Mouse (Mus musculus): Measurements from ENCODE around the gene Ap5b1. TPM values are rescaled to one million over a fixed set of nuclear protein-coding genes. Genes with fewer than 3 reads are reported as not detected.

The Ap5b1 gene
- polyA plus RNA-seq, 1 experiment from 2014 or later = 1.2 TPM

- Histone ChIP-seq H3K36me3 (peaks cover 68% of the 10 kb centered on the region), H3K4me1 (peaks cover 33% of the 10 kb centered on the region), H3K27ac (no peak overlapping the region), H3K9me3 (replicated peaks) (no peaks in the 10 kb centered on the region), H3K27me3 (ENCODE audit: low read depth, poor library complexity, severe bottlenecking) (no peaks in the 10 kb centered on the region), H3K4me3 (no peak overlapping the region)
- 95% methylated on average over 7 of the region's 7 CpGs for WGBS
- no peak for DNase-seq (ENCODE audit: low spot score)
Measured at GRCm38 (mm10) chr19:5605126-5605525, 37.3 kb downstream of the Ap5b1 start.

GRCm38 (mm10) chr19:5606196-5606595, 38.4 kb downstream of the Ap5b1 start:
- no peak overlapping the region for H3K4me3 ChIP-seq
- DNase-seq (ENCODE audit: low spot score) = no peak
- H3K4me1 ChIP-seq = peaks cover 40% of the 10 kb centered on the region
- H3K9me3 ChIP-seq (replicated peaks) = no peaks in the 10 kb centered on the region
- peaks cover 68% of the 10 kb centered on the region for H3K36me3 ChIP-seq
- H3K27ac ChIP-seq = no peak overlapping the region
- 91% methylated on average over 8 of the region's 8 CpGs for WGBS
- H3K27me3 ChIP-seq (ENCODE audit: low read depth, poor library complexity, severe bottlenecking) = no peaks in the 10 kb centered on the region

GRCm38 (mm10) chr19:5607705-5608410, 40.0 kb downstream of the Ap5b1 start:
- no peaks in the 10 kb centered on the region for H3K27me3 ChIP-seq (ENCODE audit: low read depth, poor library complexity, severe bottlenecking)
- WGBS = 96% methylated on average over 26 of the region's 26 CpGs

GRCm38 (mm10) chr19:5608707-5609106, 40.9 kb downstream of the Ap5b1 start:
- Histone ChIP-seq H3K4me1 (peaks cover 21% of the 10 kb centered on the region), H3K9me3 (replicated peaks) (no peaks in the 10 kb centered on the region), H3K36me3 (peaks cover 54% of the 10 kb centered on the region), H3K4me3 (peak overlapping the region; percentile 72), H3K27me3 (ENCODE audit: low read depth, poor library complexity, severe bottlenecking) (no peaks in the 10 kb centered on the region), H3K27ac (peak overlapping the region; percentile 99)
- 93% methylated on average over 13 of the region's 13 CpGs for WGBS
- DNase-seq (ENCODE audit: low spot score) = no peak

More at GRCm38 (mm10) chr19:5607705-5608410, 40.0 kb downstream of the Ap5b1 start:
- DNase-seq (ENCODE audit: low spot score) = no peak
- peaks cover 63% of the 10 kb centered on the region for H3K36me3 ChIP-seq
- peaks cover 29% of the 10 kb centered on the region for H3K4me1 ChIP-seq
- no peak overlapping the region for H3K27ac ChIP-seq
- no peaks in the 10 kb centered on the region for H3K9me3 ChIP-seq (replicated peaks)
- H3K4me3 ChIP-seq = no peak overlapping the region

GRCm38 (mm10) chr19:5609171-5609546, 41.3 kb downstream of the Ap5b1 start:
- Histone ChIP-seq H3K4me1 (peaks cover 21% of the 10 kb centered on the region), H3K27me3 (ENCODE audit: low read depth, poor library complexity, severe bottlenecking) (no peaks in the 10 kb centered on the region), H3K36me3 (peaks cover 50% of the 10 kb centered on the region), H3K9me3 (replicated peaks) (no peaks in the 10 kb centered on the region), H3K4me3 (peak overlapping the region; percentile 72), H3K27ac (peak overlapping the region; percentile 99)
- no peak for DNase-seq (ENCODE audit: low spot score)
- WGBS = 70% methylated on average over 10 of the region's 10 CpGs

GRCm38 (mm10) chr19:5609547-5610404, 42.0 kb downstream of the Ap5b1 start, which contains the start of gene Kat5:
TSS of gene Kat5 (minus strand) at chr19:5610237.
- peaks cover 21% of the 10 kb centered on the region for H3K4me1 ChIP-seq
- H3K27ac ChIP-seq = peak within 1 kb of the TSS; percentile 99
- H3K36me3 ChIP-seq = peaks cover 44% of the 10 kb centered on the region
- peak; percentile 98 for DNase-seq (ENCODE audit: low spot score)
- H3K27me3 ChIP-seq (ENCODE audit: low read depth, poor library complexity, severe bottlenecking) = no peaks in the 10 kb centered on the region
- no peaks in the 10 kb centered on the region for H3K9me3 ChIP-seq (replicated peaks)
- peak within 1 kb of the TSS; percentile 72 for H3K4me3 ChIP-seq
- WGBS = 1% methylated on average over 55 of the region's 55 CpGs

- WGBS = 93% methylated on average over 1 of the region's 1 CpGs
Measured at GRCm38 (mm10) chr19:5611973-5612372, 44.1 kb downstream of the Ap5b1 start.

GRCm38 (mm10) chr19:5612762-5613411, 45.1 kb downstream of the Ap5b1 start:
- Histone ChIP-seq H3K36me3 (peaks cover 13% of the 10 kb centered on the region), H3K27me3 (ENCODE audit: low read depth, poor library complexity, severe bottlenecking) (no peaks in the 10 kb centered on the region), H3K27ac (no peak overlapping the region), H3K9me3 (replicated peaks) (no peaks in the 10 kb centered on the region), H3K4me1 (peaks cover 21% of the 10 kb centered on the region), H3K4me3 (no peak overlapping the region)
- 77% methylated on average over 3 of the region's 3 CpGs for WGBS
- no peak for DNase-seq (ENCODE audit: low spot score)

More at GRCm38 (mm10) chr19:5611973-5612372, 44.1 kb downstream of the Ap5b1 start:
- no peak for DNase-seq (ENCODE audit: low spot score)
- no peak overlapping the region for H3K27ac ChIP-seq
- peaks cover 21% of the 10 kb centered on the region for H3K4me1 ChIP-seq
- H3K27me3 ChIP-seq (ENCODE audit: low read depth, poor library complexity, severe bottlenecking) = no peaks in the 10 kb centered on the region
- H3K9me3 ChIP-seq (replicated peaks) = no peaks in the 10 kb centered on the region
- no peak overlapping the region for H3K4me3 ChIP-seq
- peaks cover 22% of the 10 kb centered on the region for H3K36me3 ChIP-seq

- 76% methylated on average over 2 of the region's 2 CpGs for WGBS
Measured at GRCm38 (mm10) chr19:5614953-5615352, 47.1 kb downstream of the Ap5b1 start.

GRCm38 (mm10) chr19:5620007-5620406, 52.2 kb downstream of the Ap5b1 start:
- Histone ChIP-seq H3K36me3 (no peaks in the 10 kb centered on the region), H3K4me1 (no peaks in the 10 kb centered on the region), H3K4me3 (no peak overlapping the region), H3K27me3 (ENCODE audit: low read depth, poor library complexity, severe bottlenecking) (no peaks in the 10 kb centered on the region), H3K27ac (no peak overlapping the region), H3K9me3 (replicated peaks) (no peaks in the 10 kb centered on the region)
- 88% methylated on average over 4 of the region's 4 CpGs for WGBS
- no peak for DNase-seq (ENCODE audit: low spot score)

More at GRCm38 (mm10) chr19:5614953-5615352, 47.1 kb downstream of the Ap5b1 start:
- no peaks in the 10 kb centered on the region for H3K27me3 ChIP-seq (ENCODE audit: low read depth, poor library complexity, severe bottlenecking)
- H3K36me3 ChIP-seq = no peaks in the 10 kb centered on the region
- no peaks in the 10 kb centered on the region for H3K9me3 ChIP-seq (replicated peaks)
- H3K4me1 ChIP-seq = peaks cover 8% of the 10 kb centered on the region
- H3K27ac ChIP-seq = no peak overlapping the region
- no peak overlapping the region for H3K4me3 ChIP-seq
- no peak for DNase-seq (ENCODE audit: low spot score)
